Mouse (Mus musculus): ENCODE measurements at regions not wholly inside any gene's neighbourhood (a gene's known extent, or its start where the extent isn't known, plus 50 kb on each side); places are given as distances from the start of the nearest gene placed in this dataset.

- TF ChIP-seq POLR2A (IDR thresholded peaks at IDR 0.05; ENCODE audit: insufficient read depth, low read depth, low read length) (no peak), CTCF (IDR thresholded peaks at IDR 0.05) (no peak), EP300 (IDR thresholded peaks at IDR 0.05; ENCODE audit: insufficient read depth, low read depth, low read length) (no peak)
These were observed 245.0 kb downstream of the Gm19410 start for GRCm38 (mm10) chr8:36010446-36011217.

Measured in heart, adult 2 months (tissue).